In genomic region chr5:149190160-149190559, GRCm38 (mm10) we compare ENCODE assay signal across 15 mouse cellular contexts.
"Had no signal": no experiment of that assay in that cellular context is flagged by ENCODE, and none has a peak within 500 bp of the region (broad histone marks: within the 10 kb centered on the region; RNA-seq: fewer than 3 reads in every experiment).

No protein-coding gene starts in this region.

- H3K4me3 ChIP-seq: kidney, embryonic 15.5 days; left cerebral cortex, adult 2 months; liver, embryonic 15.5 days; megakaryocyte, embryonic 14.5 days had no signal

- H3K27me3 ChIP-seq: kidney, embryonic 15.5 days; liver, embryonic 15.5 days; megakaryocyte, embryonic 14.5 days had no signal

- DNase-seq: kidney, adult 11 months; kidney, adult 8-10 months; kidney, postnatal 10 days; kidney, postnatal 36 days; layer of hippocampus, postnatal 36 days; lung, adult 2 months; midbrain, embryonic 14.5 days; thymus, adult 18-20 months; thymus, postnatal 36 days had no signal

- H3K9me3 ChIP-seq: kidney, embryonic 15.5 days; liver, embryonic 15.5 days; megakaryocyte, embryonic 14.5 days had no signal

- H3K9ac ChIP-seq: kidney, embryonic 15.5 days; liver, embryonic 15.5 days had no signal

- H3K4me2 ChIP-seq: kidney, embryonic 15.5 days; liver, embryonic 15.5 days; midbrain, embryonic 11.5 days had no signal

- H3K27ac ChIP-seq: kidney, embryonic 15.5 days; left cerebral cortex, adult 2 months; liver, embryonic 15.5 days; macrophage had no signal
